Mouse (Mus musculus) spleen, postnatal 4 days (tissue): Measurements from ENCODE around the gene Acvr1c.

Experiments
- DNase-seq, 2 experiments: peaks; one replicate each; pipeline ENCODE4 v3.0.0; 2022; ENCODE audit warnings: low spot score in 2 of 2

Gene Acvr1c

GRCm38 (mm10) chr2:58282259-58282910 is 75.3 kb downstream of the Acvr1c start:
- DNase-seq, result peak; percentile 37 to 78

GRCm38 (mm10) chr2:58281046-58281445 is 76.6 kb downstream of the Acvr1c start:
- no peak for DNase-seq

GRCm38 (mm10) chr2:58279163-58279562 is 78.5 kb downstream of the Acvr1c start:
- no peak for DNase-seq

- DNase-seq, result no peak
Measured at GRCm38 (mm10) chr2:58276454-58276853, 81.2 kb downstream of the Acvr1c start.

GRCm38 (mm10) chr2:58240639-58241038 is 117.1 kb downstream of the Acvr1c start:
- DNase-seq, result no peak

- no peak for DNase-seq
Measured at GRCm38 (mm10) chr2:58237487-58237886, 120.2 kb downstream of the Acvr1c start.
